Mouse (Mus musculus) frontal cortex, adult 2 months (tissue): Measurements from ENCODE around the gene Wnt9b. TPM values are rescaled to one million over a fixed set of nuclear protein-coding genes. Genes with fewer than 3 reads are reported as not detected.
"Not testable (repeated sequence)": the region's sequence is repeated elsewhere in the genome, so short reads cannot be mapped to it uniquely, and the experiment has no call there.

Source experiments
- DNase-seq, 2 experiments: peaks; one replicate each; pipeline ENCODE4 v3.0.0; 2022; ENCODE audit warnings: low spot score in 1 of 2; ENCODE audit errors: extremely low spot score in 1 of 2
- polyA plus RNA-seq: library from polyadenylated mRNA; depleted of rRNA; stranded (reverse); fragments of >200 nt; gene quantifications from 2 replicates; pipeline ENCODE4 v1.2.3, GENCODE M21; 2012; rRNA removed

Wnt9b gene
- polyA plus RNA-seq: 0.21 and 0.24 TPM in 2 replicates

- no peak for DNase-seq
Observed at GRCm38 (mm10) chr11:103749306-103750089, at the start of gene Wnt9b. Wnt9b (minus strand) TSS chr11:103749821.

GRCm38 (mm10) chr11:103789951-103790350 is 40.3 kb upstream of the Wnt9b start:
- peak in 1 of 2 experiments; percentile 53 for DNase-seq

GRCm38 (mm10) chr11:103780152-103780551 is 30.5 kb upstream of the Wnt9b start:
- peak in 1 of 2 experiments; percentile 26 for DNase-seq

GRCm38 (mm10) chr11:103774228-103774530 is 24.6 kb upstream of the Wnt9b start:
- no peak for DNase-seq

- DNase-seq: no peak
Observed at GRCm38 (mm10) chr11:103773387-103774227, 24.0 kb upstream of the Wnt9b start, which contains the start of gene Wnt3. Wnt3 (plus strand) TSS chr11:103774150.

GRCm38 (mm10) chr11:103772505-103773386 is 23.1 kb upstream of the Wnt9b start:
- no peak for DNase-seq

GRCm38 (mm10) chr11:103771160-103771817 is 21.7 kb upstream of the Wnt9b start:
- DNase-seq: no peak

GRCm38 (mm10) chr11:103765556-103766011 is 16.0 kb upstream of the Wnt9b start:
- no peak for DNase-seq

- DNase-seq: no peak
Observed at GRCm38 (mm10) chr11:103764601-103765000, 15.0 kb upstream of the Wnt9b start.

GRCm38 (mm10) chr11:103763410-103764163 is 14.0 kb upstream of the Wnt9b start:
- peak; percentile 23 to 87 for DNase-seq

- DNase-seq: not testable (repeated sequence)
Observed at GRCm38 (mm10) chr11:103760891-103761290, 11.3 kb upstream of the Wnt9b start.

GRCm38 (mm10) chr11:103760101-103760500 is 10.5 kb upstream of the Wnt9b start:
- DNase-seq: no peak

GRCm38 (mm10) chr11:103758706-103759105 is 9.1 kb upstream of the Wnt9b start:
- peak; percentile 12 to 80 for DNase-seq

GRCm38 (mm10) chr11:103758054-103758453 is 8.4 kb upstream of the Wnt9b start:
- no peak for DNase-seq

- no peak for DNase-seq
Observed at GRCm38 (mm10) chr11:103750612-103751011, 991 bp upstream of the Wnt9b start.

GRCm38 (mm10) chr11:103735046-103735781 is 14.4 kb downstream of the Wnt9b start:
- DNase-seq: no peak

- DNase-seq: no peak
Observed at GRCm38 (mm10) chr11:103734411-103735045, 15.1 kb downstream of the Wnt9b start.

- DNase-seq: no peak
Observed at GRCm38 (mm10) chr11:103733961-103734360, 15.7 kb downstream of the Wnt9b start.
